Mouse (Mus musculus) c-Kit-positive CD71-negative TER-119-negative erythroid progenitor cells, embryonic 14.5 days (primary cell): Measurements from ENCODE around the gene Zmiz1.

Experiments
- DNase-seq: peaks from one replicate; pipeline ENCODE4 v3.0.0-alpha.2; 2013; ENCODE audit warnings: low read depth

Gene Zmiz1

DNA sequence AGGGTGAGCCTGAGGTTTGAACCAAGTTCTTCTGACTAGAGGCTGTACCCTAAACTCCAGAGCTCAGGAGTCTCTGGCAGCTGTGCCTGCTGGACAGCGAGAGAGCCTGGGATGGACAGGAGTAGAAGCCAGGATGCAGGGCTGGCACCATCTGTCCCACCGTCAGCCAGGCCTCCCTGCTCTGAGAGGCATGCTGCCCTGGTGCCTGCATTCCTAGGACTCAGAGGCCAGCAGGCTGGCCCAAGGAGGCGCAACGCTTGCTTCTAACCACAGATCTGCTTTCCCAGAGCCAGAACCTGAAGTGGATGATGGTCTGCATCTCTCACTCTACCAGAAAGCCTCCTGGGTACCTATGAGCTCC lies 76.6 kb downstream of the Zmiz1 start:
- no peak for DNase-seq

DNA sequence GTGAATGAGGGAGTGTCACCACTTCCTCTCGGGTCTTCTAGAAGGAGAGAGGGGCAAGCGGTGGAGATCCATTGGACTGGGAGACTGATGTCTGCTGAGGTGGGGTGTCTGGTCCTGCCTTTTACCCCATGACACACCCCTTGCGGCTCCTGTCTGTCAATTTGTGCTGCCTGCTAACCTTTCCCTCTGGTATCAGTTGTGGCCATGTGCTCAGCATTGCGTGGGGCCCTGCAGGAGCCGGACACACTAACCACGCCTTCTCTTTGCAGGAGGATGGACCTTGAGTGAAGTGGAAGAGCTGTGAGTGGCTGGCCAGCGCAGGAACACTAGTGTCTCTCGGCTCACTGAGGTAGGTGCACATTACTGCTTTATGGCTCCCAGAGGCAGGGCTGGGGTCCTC lies 77.5 kb downstream of the Zmiz1 start:
- DNase-seq = no peak

DNA sequence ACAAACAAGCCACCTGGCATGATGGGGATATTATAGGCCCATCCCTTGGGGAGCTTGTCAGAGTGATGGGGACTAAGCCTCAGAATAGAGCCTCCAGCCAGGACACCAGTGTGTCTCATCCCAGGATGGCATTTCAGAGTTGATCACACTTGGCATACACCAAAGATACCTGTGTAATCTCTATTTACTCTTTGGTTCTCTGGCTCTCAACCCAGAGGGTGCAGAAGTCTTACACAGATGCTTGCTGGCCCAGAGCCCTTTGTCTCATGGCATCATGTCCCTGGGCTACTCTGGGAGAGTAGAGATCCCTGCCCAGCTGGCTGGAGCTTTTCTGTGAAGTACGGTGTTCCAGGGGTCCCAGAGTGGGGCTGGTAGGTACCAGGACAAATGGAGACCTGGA lies 78.4 kb downstream of the Zmiz1 start:
- no peak for DNase-seq

DNA sequence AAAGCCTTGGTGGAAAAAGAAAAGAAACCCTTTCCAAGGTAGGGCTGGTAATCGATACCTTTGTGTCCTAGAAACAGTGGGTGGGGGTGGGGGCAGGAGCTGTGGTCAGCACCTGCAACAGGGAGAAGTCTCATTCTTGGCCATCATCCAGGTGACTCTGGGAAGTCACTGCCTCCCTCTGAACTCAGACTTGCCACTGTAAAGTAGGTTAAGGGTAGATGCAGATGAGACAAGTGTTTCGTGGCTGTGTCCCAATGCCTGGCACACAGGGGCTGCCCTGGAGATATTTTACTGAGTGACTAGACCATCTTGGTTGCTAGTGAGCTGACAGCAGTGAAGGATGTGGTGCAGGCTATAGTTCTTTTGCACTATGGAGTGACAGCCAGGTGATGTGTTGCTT lies 79.5 kb downstream of the Zmiz1 start:
- DNase-seq = no peak

DNA sequence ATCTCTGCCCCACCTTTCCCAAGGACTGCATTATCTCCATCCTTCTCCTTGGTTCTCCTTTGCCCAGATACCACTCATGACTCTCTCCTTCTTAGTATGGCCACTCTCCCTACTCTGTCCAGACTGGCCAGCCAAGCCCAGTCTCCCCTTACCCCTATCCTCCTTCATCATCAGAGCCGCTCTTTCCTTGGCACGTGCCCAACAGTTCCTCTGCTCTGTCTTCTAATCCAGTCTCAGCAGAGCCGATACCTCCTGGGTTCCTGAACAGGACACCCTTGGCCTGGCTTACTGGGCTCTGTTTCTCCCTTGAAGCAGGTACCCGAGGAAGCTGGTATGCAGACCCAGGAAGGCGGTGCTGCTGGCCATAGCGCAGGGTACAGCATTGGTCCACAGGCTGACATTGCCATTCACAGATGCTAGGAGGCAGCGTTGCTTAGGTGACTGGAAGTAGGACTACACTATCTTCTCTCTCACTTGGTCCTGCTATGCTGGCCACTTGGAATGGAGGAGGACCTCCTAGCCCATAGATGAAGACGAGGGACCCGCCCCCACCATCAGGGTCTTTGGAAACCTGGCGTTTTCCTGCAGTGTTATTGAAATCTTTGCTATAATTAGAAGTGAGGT lies 80.6 kb downstream of the Zmiz1 start:
- no peak for DNase-seq

DNA sequence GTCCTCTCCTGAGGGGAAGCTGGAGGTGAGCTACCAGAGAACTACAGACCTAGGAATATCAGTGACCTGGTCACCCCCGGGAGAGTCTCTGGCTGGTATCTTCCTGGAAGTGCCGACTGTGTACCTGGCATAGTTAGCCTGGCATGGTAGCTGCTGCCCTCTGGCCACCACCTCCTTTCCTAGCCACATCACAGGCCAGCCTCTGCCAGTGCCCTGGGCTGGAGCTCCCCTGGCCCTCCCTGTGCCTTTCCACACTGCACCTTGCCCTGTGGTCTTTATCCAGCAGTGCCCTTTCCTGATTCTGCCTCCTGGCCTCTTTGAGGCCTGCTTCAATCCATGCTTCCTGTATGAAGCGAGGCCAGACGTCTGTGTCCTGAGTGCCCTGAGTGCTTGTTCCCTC lies 81.2 kb downstream of the Zmiz1 start:
- DNase-seq = no peak

DNA sequence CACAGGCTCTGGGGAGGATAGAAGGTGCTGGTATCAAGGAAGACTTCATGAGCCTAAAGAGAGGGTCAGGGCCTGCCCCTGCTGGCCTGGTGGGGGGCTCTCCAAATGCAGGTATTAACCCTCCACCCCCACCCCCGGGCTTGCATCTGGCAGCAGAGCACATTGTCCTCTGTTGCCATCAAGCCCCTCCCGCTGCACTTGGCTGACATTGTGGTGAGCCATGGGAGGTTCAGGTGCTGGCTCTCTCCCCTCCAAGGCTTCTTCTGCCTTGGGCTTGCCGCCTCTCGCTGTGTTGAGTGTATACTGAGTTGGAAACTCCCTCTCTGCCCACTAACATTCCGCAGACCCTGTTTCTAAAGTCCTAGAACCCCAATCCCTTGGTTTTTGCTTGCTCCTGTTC lies 82.2 kb downstream of the Zmiz1 start:
- no peak for DNase-seq

DNA sequence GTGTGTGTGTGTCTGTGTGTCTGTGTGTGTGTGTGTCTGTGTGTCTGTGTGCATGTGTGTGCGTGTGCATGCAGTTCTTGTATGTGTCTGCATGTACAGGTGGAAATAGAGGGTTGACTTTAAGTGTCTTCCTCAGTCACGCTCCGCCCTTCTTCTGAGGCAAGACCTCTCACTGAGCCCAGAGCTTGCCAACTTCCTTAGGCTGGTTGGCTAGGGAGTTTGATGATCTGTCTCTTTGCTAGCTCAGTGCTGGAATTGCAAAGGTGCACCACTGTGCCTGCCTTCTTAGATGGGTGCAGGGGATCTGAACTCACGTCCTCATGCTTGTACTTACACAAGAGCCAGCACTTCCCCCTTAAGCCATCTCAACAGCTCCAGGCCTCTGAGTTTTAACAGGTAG lies 84.1 kb downstream of the Zmiz1 start:
- no peak for DNase-seq

DNA sequence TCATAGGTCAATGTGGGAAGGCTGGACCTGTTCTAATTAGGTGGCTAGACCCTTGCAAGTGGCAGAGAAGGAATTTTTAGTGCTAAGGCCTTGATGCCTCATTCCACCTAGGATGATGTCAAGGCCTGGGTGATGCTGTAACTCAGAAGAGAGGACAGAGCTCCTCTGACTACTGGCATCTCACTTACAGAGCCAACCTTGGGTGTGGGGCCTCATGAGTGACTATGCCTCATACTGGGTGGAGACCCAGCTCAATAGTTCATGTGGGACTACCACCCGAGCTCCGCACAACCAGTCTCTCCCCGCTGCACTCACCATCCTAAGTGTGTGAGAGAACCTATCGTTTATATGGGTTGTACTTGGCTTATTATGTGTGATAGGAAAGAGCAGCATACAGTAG lies 84.9 kb downstream of the Zmiz1 start:
- DNase-seq = no peak

DNA sequence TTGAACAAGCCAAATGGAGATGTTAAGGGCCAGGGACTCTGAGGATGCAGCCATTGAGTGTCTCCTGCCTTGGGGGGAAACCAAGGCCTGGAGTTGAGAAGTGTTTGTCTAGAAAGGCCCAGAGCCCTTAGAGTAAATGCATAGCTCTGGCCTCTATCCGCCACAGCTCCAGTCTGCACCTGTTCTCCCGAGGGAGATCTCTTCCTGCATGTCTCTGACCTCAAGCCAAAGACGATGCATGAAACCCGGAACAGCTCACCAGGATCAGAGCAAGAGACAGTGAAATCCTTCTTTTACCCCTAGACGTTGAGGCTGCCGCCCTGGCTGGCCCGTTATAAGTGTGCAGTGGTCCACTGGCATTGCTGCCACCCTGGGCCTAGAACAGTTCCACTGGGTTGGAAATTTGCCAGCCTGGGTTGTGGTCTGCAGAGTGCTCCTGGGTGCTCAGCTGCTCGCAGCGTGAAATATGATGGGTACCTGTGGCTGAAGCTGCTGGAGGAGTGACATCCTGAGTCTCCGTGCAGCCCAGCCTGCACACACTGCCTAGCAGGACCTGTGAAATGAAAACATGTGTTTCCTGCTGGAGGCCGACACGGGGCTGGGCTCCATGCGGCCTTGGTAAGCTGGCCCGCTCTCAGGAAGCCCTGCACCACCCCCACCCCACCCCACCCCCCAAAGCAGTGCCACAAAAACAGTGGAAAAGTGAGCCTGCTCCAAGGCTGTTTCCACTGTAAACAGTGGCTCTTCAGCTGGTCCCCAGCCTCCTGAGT lies 88.1 kb downstream of the Zmiz1 start:
- no peak for DNase-seq

DNA sequence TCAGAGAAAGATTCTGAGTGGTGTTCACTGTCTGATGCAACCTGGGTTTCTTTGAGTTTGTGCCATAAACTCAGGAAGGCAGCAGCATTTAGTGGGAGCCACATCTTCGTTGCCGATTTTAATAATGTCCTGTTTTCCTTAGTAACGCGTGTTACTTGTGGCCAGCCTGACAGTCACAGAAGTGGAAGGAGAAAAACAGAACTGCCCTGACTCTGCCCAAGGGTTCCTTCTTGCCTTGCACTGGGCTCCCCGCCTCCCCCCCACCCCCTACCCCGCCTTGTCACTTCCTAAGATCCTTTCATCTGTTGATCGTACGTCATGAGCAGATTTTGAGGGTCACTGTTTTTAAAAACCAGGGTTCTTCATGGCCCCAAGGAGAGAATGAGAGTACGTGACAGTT lies 88.9 kb downstream of the Zmiz1 start:
- DNase-seq = no peak

DNA sequence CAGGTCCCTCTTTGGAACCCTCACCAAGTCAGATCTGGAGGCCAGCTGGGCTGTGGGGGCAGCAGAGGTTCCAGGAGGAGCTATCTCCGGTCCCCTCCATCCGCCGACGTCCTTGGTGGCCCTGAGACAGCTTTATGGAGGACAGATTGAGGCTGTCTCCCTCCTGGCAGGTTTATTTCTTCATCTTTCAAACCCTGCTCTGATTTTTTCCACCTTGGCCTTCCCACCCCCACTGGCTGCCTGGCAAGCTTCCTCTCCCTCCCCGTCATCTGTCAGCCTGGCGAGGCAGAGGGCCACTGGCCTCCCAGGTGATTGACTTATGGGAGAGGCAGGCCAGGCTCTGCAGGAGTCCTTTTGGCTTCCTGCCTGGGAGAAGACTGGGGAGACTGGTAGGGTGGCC lies 89.7 kb downstream of the Zmiz1 start:
- no peak for DNase-seq

DNA sequence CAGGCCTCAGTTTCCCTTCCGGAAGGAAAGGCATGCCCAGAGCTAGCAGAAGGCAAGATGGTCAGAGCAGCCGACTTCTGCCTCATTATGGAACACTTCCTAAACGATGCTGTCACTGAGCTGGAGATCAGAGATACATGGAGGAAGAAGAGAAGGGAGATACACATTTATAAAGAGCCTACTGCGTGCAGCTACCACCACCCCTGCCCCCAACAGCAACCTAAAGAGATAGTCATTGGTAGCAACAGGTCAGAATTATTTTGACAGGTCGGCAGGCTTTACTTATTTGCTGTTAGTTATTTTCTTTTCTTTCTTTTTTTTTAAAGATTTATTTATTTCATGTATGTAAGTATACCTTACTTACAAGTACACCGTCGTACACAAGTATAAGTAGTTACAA lies 90.1 kb downstream of the Zmiz1 start:
- no peak for DNase-seq

DNA sequence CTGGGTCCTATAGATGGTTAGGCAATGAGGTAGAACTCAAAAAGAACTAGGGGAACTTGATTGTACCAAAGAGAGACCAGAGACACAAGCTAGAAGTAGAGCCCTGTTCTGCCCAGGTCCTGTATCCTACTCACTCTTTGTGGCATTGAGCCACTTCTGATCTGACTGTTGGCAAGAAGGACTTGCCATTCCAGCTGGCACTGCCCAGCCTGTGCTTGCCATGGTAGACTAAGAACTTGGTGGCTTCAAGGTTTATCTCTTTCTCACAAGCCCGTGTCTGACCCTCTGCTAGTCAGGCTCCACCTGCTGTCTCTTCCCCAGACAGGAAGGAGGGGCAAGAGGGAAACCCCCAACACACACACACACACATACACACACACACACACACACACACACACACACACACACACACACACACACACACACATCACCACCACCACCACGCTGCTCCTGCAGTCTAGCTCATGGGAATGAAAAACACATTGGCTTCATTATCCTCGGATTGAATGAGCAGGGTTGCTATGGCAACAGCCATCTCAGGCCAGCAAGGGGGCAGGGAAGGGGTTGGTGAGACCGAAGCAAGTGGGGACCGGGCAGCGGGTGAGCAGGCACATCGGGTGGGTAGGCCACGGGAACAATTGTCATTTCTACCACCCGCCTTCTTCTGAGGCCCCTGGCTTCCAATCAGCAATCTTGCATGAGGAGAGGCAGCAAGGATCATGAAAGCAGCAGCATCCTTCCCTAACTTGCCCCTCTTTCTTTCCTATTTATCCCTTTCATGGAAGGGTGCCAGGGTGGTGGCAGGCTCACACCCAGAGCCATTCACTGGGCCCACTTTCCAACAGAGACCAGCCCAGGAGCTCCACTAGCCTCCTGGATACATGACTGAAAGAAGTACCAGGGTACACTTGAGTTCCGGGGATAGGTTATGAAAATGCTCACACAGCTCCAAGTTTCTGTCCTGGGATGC lies 91.2 kb downstream of the Zmiz1 start:
- DNase-seq = no peak

DNA sequence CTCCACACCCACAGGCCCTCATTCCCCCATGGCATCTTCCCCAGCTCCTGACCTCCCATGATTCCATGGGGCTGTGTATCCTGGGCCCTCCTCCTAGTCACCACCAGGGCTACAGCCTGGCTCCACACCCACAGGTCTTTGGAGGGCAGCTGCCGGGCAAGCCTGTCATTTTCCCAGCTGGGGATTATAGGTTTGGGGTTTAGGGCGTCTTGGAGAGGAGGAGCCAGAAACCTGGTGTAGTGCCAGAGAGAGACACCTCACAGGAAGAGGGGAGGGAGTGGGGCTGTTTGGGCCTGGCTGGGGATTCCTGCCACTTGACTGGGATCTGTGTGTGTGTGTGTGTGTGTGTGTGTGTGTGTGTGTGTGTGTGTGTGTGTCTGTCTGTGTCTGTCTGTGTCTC lies 92.7 kb downstream of the Zmiz1 start:
- DNase-seq = no peak

DNA sequence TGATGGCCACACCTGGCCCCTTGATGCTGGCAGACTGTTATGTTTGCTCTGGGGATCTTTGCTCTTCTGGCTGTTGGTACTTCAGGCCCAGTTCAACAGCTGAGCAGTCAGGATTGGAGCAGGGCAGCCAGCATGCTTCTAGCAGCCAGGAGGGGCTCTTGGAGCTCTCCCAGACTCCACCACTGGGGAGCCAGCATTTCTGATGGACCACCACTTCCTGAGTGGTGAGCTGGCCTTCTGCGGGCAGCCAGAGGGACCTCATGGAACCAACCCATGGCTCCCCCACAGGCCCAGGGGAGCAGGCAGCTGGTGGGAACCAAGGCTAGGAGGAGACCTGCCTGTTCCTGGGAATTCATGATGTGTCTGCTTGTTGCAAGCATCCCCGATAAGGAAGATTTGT lies 94.4 kb downstream of the Zmiz1 start:
- no peak for DNase-seq

DNA sequence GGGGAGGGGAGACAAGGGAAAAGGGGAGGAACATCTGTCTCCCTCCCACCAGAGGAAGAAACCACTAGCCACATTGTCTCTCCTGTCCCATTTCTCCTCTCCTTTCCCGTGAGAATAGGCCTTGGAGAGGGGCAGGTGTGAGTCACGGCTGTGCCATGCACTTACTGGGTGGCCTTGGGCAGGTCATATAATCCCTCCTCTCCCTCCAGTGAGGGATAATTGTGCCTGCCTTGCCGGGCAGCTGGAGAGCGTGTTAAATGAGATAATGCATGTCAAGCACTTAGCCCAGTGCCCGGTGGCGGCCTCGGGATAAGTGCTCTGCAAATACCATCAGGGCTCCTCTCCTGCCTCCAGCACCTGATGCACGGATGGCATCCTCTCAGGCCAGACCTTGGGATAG lies 95.8 kb downstream of the Zmiz1 start:
- no peak for DNase-seq

DNA sequence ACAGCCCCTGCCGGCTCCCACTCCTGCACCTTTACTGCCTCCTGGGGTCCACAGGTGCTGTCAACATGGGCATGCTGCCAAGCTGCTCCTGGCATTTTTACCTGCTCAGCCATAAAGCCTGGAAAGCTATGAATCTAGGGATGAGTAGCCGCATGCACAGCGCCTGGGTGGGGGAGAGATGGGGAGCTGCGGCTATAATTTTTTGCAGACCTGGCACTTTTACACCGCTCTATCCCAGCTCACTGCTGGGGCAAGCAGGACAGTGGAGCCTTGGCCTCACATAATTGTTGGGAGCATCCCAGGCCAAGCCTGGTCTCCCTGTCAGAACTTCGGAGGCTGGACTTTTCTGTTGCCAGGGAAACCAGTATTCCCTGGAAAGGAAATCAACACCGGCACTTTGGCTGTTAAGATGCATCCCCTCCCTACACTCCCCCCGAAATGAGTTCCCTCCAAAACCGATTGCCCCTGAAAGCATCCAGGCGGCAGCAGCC lies 96.4 kb downstream of the Zmiz1 start:
- DNase-seq = no peak

DNA sequence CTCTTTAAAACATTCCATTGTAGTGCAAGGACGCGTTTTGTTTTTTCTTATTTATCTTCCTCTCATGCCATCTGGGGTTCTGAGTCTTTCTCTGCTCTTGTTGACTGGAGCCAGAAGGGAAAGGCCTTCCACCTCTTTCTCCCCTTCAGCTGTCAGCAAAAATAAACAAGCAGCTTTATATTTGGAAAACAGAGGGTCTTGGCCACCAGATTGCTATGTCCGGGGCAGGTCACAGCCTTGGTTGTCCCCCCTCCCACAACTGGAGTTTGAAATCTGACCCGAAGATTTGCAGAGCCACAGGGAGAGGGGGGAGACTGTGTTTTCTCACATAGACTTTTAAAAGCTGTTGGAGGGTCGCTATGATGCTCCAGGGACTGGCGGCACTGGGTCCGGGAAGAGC lies 96.9 kb downstream of the Zmiz1 start:
- no peak for DNase-seq

DNA sequence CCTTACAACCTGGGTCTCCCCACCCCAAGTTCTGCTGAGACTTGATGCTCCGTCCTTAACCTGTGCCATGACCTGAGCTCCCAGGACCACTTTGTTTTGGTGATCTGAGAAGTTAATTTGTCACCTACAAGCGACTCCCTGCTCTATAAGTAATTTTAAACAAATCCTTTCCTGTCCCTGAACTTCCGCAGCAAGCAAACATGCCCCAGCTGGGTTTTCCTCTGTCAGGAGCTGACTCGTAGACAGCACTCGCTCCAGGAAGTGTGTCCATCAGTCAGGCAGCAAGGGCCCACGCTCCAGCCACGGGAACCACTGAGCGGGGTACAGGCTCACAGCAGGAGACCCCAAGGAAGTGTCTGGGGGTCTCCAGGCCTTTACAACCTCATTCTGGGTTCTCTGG lies 98.0 kb downstream of the Zmiz1 start:
- no peak for DNase-seq

DNA sequence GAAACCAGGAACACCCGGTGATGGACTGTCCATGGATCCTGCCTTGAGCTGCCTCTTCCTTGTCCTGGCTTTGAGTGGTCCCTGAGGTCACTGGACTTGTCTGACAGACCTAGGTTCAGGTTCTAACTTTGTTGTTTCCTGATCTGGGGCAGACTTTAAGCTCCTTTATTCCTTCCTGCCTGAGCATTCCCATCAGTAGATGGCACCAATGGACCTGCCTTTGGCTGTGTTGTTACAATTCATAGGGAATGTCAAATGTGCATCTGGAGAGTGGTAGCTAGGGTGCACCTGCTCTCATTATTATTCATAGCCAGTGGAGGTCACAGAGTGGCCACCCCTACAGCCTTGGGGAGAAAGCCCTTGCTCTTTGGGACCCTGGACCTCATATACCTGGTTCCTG lies 99.5 kb downstream of the Zmiz1 start:
- DNase-seq = no peak

DNA sequence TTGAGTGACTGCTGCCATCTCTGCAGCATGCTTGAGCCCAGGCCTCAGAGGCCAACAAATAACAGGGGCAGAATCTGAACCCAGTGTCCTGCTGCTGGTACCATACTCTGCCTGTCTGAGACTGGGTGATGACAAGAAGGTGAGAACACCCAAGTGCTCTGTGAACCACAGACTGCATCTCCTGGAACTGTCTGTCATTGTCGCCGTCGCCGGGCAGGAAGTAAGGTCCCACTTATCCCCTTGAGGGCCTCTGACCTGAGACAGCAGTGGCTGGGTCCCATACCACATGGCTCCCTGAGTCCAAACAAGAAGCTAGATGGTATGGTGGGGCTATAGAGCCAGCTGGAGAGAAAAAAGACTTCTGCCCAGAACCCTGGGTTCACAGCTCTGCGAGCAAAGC lies 100.9 kb downstream of the Zmiz1 start:
- no peak for DNase-seq

DNA sequence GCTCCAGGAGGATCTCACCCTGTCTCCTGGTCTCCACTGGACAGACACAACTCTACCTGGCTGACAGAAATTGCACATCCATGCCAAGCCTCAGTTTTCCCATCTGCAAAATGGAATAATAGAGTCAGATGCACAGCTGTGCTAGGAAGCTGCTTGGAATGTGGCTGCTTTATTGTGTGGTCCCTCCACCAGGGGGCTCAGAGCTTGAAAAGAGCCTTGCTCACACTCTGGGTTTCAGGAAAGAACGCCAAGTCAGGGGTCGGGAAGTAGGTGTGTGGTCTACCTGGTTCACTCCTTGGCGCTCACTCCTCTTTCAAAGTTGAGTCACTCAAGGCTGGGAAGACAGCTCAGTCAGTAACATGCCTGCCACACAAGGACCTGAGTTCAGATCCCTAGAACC lies 101.9 kb downstream of the Zmiz1 start:
- DNase-seq = no peak
